Mouse (Mus musculus) kidney, postnatal 25 days (tissue): ENCODE measurements around the gene Negr1.
A peak's percentile ranks its signal among the peaks of the same experiment; 100 is the strongest.

Experiments used
- DNase-seq, 2 experiments: peaks; one replicate each; pipeline ENCODE4 v3.0.0; 2021; ENCODE audit warnings: mixed read lengths in 2 of 2

Negr1 gene

GRCm38 (mm10) chr3:157115105-157115760 is 553.6 kb downstream of the Negr1 start:
- DNase-seq: no peak

GRCm38 (mm10) chr3:157116024-157116423 is 554.4 kb downstream of the Negr1 start:
- no peak for DNase-seq

- no peak for DNase-seq
These were observed 558.3 kb downstream of the Negr1 start for GRCm38 (mm10) chr3:157119916-157120315.

- DNase-seq: no peak
These were observed 584.7 kb downstream of the Negr1 start for GRCm38 (mm10) chr3:157146124-157146855.

- no peak for DNase-seq
These were observed 593.3 kb downstream of the Negr1 start for GRCm38 (mm10) chr3:157154902-157155301.

GRCm38 (mm10) chr3:157155513-157155912 is 593.9 kb downstream of the Negr1 start:
- DNase-seq: no peak

GRCm38 (mm10) chr3:157164840-157165595 is 603.4 kb downstream of the Negr1 start:
- no peak for DNase-seq

GRCm38 (mm10) chr3:157181975-157182374 is 620.4 kb downstream of the Negr1 start:
- no peak for DNase-seq

GRCm38 (mm10) chr3:157188939-157189725 is 627.5 kb downstream of the Negr1 start:
- DNase-seq: no peak

GRCm38 (mm10) chr3:157189834-157190233 is 628.2 kb downstream of the Negr1 start:
- no peak for DNase-seq

- DNase-seq: no peak
These were observed 629.0 kb downstream of the Negr1 start for GRCm38 (mm10) chr3:157190551-157190950.

- DNase-seq: no peak
These were observed 630.4 kb downstream of the Negr1 start for GRCm38 (mm10) chr3:157192021-157192420.

- no peak for DNase-seq
These were observed 631.5 kb downstream of the Negr1 start for GRCm38 (mm10) chr3:157193141-157193540.

GRCm38 (mm10) chr3:157198659-157199058 is 637.1 kb downstream of the Negr1 start:
- no peak for DNase-seq

- DNase-seq: no peak
These were observed 640.1 kb downstream of the Negr1 start for GRCm38 (mm10) chr3:157201726-157202125.

- no peak for DNase-seq
These were observed 642.0 kb downstream of the Negr1 start for GRCm38 (mm10) chr3:157203573-157203972.

- DNase-seq: no peak
These were observed 645.2 kb downstream of the Negr1 start for GRCm38 (mm10) chr3:157206752-157207151.

GRCm38 (mm10) chr3:157208966-157209365 is 647.4 kb downstream of the Negr1 start:
- DNase-seq: peak; percentile 3 to 43

- no peak for DNase-seq
These were observed 647.8 kb downstream of the Negr1 start for GRCm38 (mm10) chr3:157209386-157209785.

- DNase-seq: no peak
These were observed 654.5 kb downstream of the Negr1 start for GRCm38 (mm10) chr3:157215937-157216719.

GRCm38 (mm10) chr3:157217794-157218193 is 656.2 kb downstream of the Negr1 start:
- no peak for DNase-seq

- DNase-seq: no peak
These were observed 663.3 kb downstream of the Negr1 start for GRCm38 (mm10) chr3:157224920-157225319.
